Mouse (Mus musculus): ENCODE data around the gene Pcdh7. TPM values are rescaled to one million over a fixed set of nuclear protein-coding genes. Genes with fewer than 3 reads are reported as not detected.
"Not testable (repeated sequence)": the region's sequence is repeated elsewhere in the genome, so short reads cannot be mapped to it uniquely, and the experiment has no call there.

Pcdh7 gene
- total RNA-seq (2015; ENCODE audit: low replicate concordance): not detected in 2 replicates
- total RNA-seq (2017; ENCODE audit: low replicate concordance): 1.8 TPM in 1 of 2 replicates, not detected in the other

GRCm38 (mm10) chr5:57717906-57718875, at the start of gene Pcdh7:
Pcdh7 (plus strand) TSS chr5:57717967.
- 0 out of 2 replicates have a peak, but pooled peaks have one; percentile 13 for ATAC-seq (replicated peaks; ENCODE audit: low FRiP score, poor library complexity, severe bottlenecking)

GRCm38 (mm10) chr5:57676970-57677369, 40.8 kb upstream of the Pcdh7 start:
- ATAC-seq (replicated peaks; ENCODE audit: low FRiP score, poor library complexity, severe bottlenecking): not testable (repeated sequence)

GRCm38 (mm10) chr5:57708396-57708795, 9.4 kb upstream of the Pcdh7 start:
- ATAC-seq (replicated peaks; ENCODE audit: low FRiP score, poor library complexity, severe bottlenecking): no peak

GRCm38 (mm10) chr5:57713980-57714379, 3.8 kb upstream of the Pcdh7 start:
- ATAC-seq (replicated peaks; ENCODE audit: low FRiP score, poor library complexity, severe bottlenecking): 0 out of 2 replicates have a peak, but pooled peaks have one; percentile 33

GRCm38 (mm10) chr5:57714621-57715523, 2.9 kb upstream of the Pcdh7 start:
- ATAC-seq (replicated peaks; ENCODE audit: low FRiP score, poor library complexity, severe bottlenecking): no peak

GRCm38 (mm10) chr5:57715524-57716400, 2.0 kb upstream of the Pcdh7 start:
- ATAC-seq (replicated peaks; ENCODE audit: low FRiP score, poor library complexity, severe bottlenecking): peak; percentile 54; the same call in 1 of the 2 replicates

GRCm38 (mm10) chr5:57716421-57717237, 1.1 kb upstream of the Pcdh7 start:
- no peak for ATAC-seq (replicated peaks; ENCODE audit: low FRiP score, poor library complexity, severe bottlenecking)

GRCm38 (mm10) chr5:57717238-57717905, 395 bp upstream of the Pcdh7 start:
- 0 out of 2 replicates have a peak, but pooled peaks have one; percentile 22 for ATAC-seq (replicated peaks; ENCODE audit: low FRiP score, poor library complexity, severe bottlenecking)

- no peak for ATAC-seq (replicated peaks; ENCODE audit: low FRiP score, poor library complexity, severe bottlenecking)
Measured at GRCm38 (mm10) chr5:57718876-57719593, 1.3 kb downstream of the Pcdh7 start.

- ATAC-seq (replicated peaks; ENCODE audit: low FRiP score, poor library complexity, severe bottlenecking): no peak
Measured at GRCm38 (mm10) chr5:57719594-57720185, 1.9 kb downstream of the Pcdh7 start.

- no peak for ATAC-seq (replicated peaks; ENCODE audit: low FRiP score, poor library complexity, severe bottlenecking)
Measured at GRCm38 (mm10) chr5:57720206-57720880, 2.6 kb downstream of the Pcdh7 start.

- no peak for ATAC-seq (replicated peaks; ENCODE audit: low FRiP score, poor library complexity, severe bottlenecking)
Measured at GRCm38 (mm10) chr5:57721148-57721712, 3.5 kb downstream of the Pcdh7 start.

GRCm38 (mm10) chr5:57721927-57722326, 4.2 kb downstream of the Pcdh7 start:
- ATAC-seq (replicated peaks; ENCODE audit: low FRiP score, poor library complexity, severe bottlenecking): no peak

- no peak for ATAC-seq (replicated peaks; ENCODE audit: low FRiP score, poor library complexity, severe bottlenecking)
Measured at GRCm38 (mm10) chr5:57733451-57733850, 15.7 kb downstream of the Pcdh7 start.

- ATAC-seq (replicated peaks; ENCODE audit: low FRiP score, poor library complexity, severe bottlenecking): no peak
Measured at GRCm38 (mm10) chr5:57735723-57736122, 18.0 kb downstream of the Pcdh7 start.

- peak; percentile 67 for ATAC-seq (replicated peaks; ENCODE audit: low FRiP score, poor library complexity, severe bottlenecking)
Measured at GRCm38 (mm10) chr5:57742924-57743323, 25.2 kb downstream of the Pcdh7 start.
